Mouse (Mus musculus): ENCODE measurements at regions not wholly inside any gene's neighbourhood (a gene's known extent, or its start where the extent isn't known, plus 50 kb on each side); places are given as distances from the start of the nearest gene placed in this dataset.

GRCm38 (mm10) chr9:52454445-52454844 is 225.1 kb downstream of the AI593442 start:
- Histone ChIP-seq H3K4me3 (replicated peaks) (no peak overlapping the region), H3K9me3 (replicated peaks) (no peaks in the 10 kb centered on the region), H3K4me2 (no peak overlapping the region), H3K36me3 (no peaks in the 10 kb centered on the region), H3K4me1 (no peaks in the 10 kb centered on the region), H3K9ac (no peak overlapping the region), H3K27me3 (no peaks in the 10 kb centered on the region), H3K27ac (no peak overlapping the region)
- no peak for ATAC-seq (replicated peaks; ENCODE audit: low FRiP score)
- WGBS = 81% methylated on average over 2 of the region's 2 CpGs

GRCm38 (mm10) chr9:52451792-52452191 is 227.8 kb downstream of the AI593442 start:
- Histone ChIP-seq H3K36me3 (no peaks in the 10 kb centered on the region), H3K4me3 (replicated peaks) (no peak overlapping the region), H3K4me1 (no peaks in the 10 kb centered on the region), H3K9me3 (replicated peaks) (no peaks in the 10 kb centered on the region), H3K27ac (no peak overlapping the region), H3K4me2 (no peak overlapping the region), H3K9ac (no peak overlapping the region), H3K27me3 (no peaks in the 10 kb centered on the region)
- WGBS = 82% methylated on average over 3 of the region's 3 CpGs
- ATAC-seq (replicated peaks; ENCODE audit: low FRiP score) = no peak

DNA sequence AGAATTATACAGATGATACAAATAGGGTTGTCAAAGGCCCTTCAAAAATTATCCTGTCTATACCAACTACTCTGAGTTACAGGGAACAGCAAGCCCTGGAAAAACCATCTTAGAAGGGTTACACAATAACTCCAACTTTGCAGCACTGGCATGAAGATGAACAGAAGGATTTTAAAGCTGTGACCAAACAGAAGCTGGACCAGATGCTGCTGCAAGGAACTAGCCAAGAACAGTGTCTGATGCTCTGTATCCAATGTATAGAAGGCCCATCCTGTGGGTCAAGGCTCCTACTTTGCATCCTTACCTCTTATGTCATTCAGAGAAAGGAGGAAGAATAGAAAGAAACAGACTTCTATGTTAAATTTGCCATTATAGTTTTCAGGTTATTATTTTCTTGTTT is 231.3 kb downstream of the AI593442 start:
- H3K9ac ChIP-seq = no peak overlapping the region
- ATAC-seq (replicated peaks; ENCODE audit: low FRiP score) = no peak

GRCm38 (mm10) chr9:52443228-52443627 is 236.4 kb downstream of the AI593442 start:
- Histone ChIP-seq H3K9ac (no peak overlapping the region), H3K4me3 (replicated peaks) (no peak overlapping the region), H3K27me3 (no peaks in the 10 kb centered on the region), H3K4me2 (no peak overlapping the region), H3K27ac (no peak overlapping the region), H3K9me3 (replicated peaks) (no peaks in the 10 kb centered on the region), H3K36me3 (no peaks in the 10 kb centered on the region), H3K4me1 (no peaks in the 10 kb centered on the region)
- WGBS = 86% methylated on average over 7 of the region's 7 CpGs
- no peak for ATAC-seq (replicated peaks; ENCODE audit: low FRiP score)

More for the DNA sequence above, 231.3 kb downstream of the AI593442 start:
- Histone ChIP-seq H3K9me3 (replicated peaks) (no peaks in the 10 kb centered on the region), H3K4me1 (no peaks in the 10 kb centered on the region), H3K27ac (no peak overlapping the region), H3K4me2 (no peak overlapping the region), H3K36me3 (no peaks in the 10 kb centered on the region), H3K4me3 (replicated peaks) (no peak overlapping the region), H3K27me3 (no peaks in the 10 kb centered on the region)

DNA sequence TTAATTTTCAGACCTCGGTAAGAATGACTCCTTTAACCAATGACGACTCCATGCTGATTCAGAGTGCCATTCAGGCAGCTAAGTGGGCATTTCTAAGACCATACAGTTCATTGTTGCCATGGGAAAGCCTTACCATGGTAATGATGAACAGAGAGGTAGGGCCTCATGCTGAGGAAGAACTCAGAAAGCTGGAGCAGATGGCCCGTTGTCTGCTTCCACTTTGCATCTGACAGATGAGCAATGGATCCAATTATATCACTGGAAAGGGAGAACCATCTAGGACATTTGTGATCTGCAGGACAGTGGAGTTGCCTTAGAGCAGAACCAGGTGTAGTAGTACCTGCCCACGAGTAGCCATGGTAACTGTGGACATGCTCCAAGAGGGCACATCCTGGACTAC is 245.4 kb downstream of the AI593442 start:
- Histone ChIP-seq H3K36me3 (no peaks in the 10 kb centered on the region), H3K9ac (no peak overlapping the region), H3K4me1 (no peaks in the 10 kb centered on the region), H3K9me3 (replicated peaks) (no peaks in the 10 kb centered on the region), H3K4me3 (replicated peaks) (no peak overlapping the region), H3K27ac (no peak overlapping the region), H3K4me2 (no peak overlapping the region), H3K27me3 (no peaks in the 10 kb centered on the region)
- 75% methylated on average over 4 of the region's 4 CpGs for WGBS
- no peak for ATAC-seq (replicated peaks; ENCODE audit: low FRiP score)

DNA sequence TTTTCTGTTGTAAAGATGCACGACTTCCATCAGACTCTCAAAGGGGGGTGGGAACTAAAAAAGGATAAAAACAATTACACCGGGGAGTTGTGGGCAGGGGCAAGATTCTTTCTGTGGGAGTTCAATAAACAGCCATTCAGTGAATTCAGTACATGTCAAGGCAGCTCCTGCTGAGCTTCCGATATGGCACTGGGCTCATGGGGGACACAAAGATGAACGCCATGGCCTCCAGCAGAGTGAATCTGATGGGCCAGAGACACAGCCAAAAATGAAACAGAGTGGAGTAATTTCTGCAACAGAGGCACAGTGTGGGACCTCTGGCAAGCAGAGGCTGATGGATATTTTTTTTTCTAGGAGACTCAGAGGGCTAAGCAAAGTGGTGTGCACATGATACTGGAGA is 254.2 kb downstream of the AI593442 start:
- H3K9me3 ChIP-seq (replicated peaks) = no peaks in the 10 kb centered on the region
- WGBS = 73% methylated on average over 4 of the region's 4 CpGs

GRCm38 (mm10) chr9:52422622-52423021 is 254.2 kb upstream of the Zc3h12c start:
- H3K9me3 ChIP-seq (replicated peaks) = no peaks in the 10 kb centered on the region
- no peak overlapping the region for H3K9ac ChIP-seq
- no peak overlapping the region for H3K4me3 ChIP-seq (replicated peaks)
- no peaks in the 10 kb centered on the region for H3K27me3 ChIP-seq
- 58% methylated on average over 3 of the region's 3 CpGs for WGBS
- no peaks in the 10 kb centered on the region for H3K36me3 ChIP-seq
- no peak overlapping the region for H3K4me2 ChIP-seq
- ATAC-seq (replicated peaks; ENCODE audit: low FRiP score) = no peak
- no peaks in the 10 kb centered on the region for H3K4me1 ChIP-seq
- H3K27ac ChIP-seq = no peak overlapping the region

More for the DNA sequence above, 254.2 kb downstream of the AI593442 start:
- H3K4me2 ChIP-seq = no peak overlapping the region
- no peaks in the 10 kb centered on the region for H3K4me1 ChIP-seq
- no peaks in the 10 kb centered on the region for H3K27me3 ChIP-seq
- no peak overlapping the region for H3K9ac ChIP-seq
- H3K27ac ChIP-seq = no peak overlapping the region
- H3K36me3 ChIP-seq = no peaks in the 10 kb centered on the region
- H3K4me3 ChIP-seq (replicated peaks) = no peak overlapping the region
- no peak for ATAC-seq (replicated peaks; ENCODE audit: low FRiP score)

DNA sequence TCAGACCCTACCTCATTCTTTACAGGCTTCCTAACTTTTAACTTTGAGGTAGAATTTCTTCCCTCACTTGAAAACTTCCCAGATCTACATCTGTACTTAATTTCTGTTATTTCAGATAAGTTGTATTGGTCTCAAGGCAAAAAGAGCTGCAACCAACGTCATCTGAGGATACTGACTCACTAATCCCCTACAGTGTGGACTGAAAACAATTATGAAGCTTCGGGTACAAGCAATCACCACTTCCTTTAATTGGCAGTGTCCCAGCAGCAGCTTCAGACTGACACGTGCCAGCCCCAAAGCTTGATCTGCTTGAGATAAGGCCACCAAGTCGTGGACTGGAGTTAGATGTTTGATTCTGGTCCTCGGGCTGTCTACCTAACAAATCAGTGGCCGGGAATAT is 247.3 kb upstream of the Zc3h12c start:
- ATAC-seq (replicated peaks; ENCODE audit: low FRiP score) = no peak
- H3K4me3 ChIP-seq (replicated peaks) = no peak overlapping the region
- WGBS = 57% methylated on average over 6 of the region's 6 CpGs
- H3K27ac ChIP-seq = no peak overlapping the region
- H3K36me3 ChIP-seq = no peaks in the 10 kb centered on the region
- no peaks in the 10 kb centered on the region for H3K4me1 ChIP-seq
- H3K9ac ChIP-seq = no peak overlapping the region
- H3K27me3 ChIP-seq = no peaks in the 10 kb centered on the region
- no peaks in the 10 kb centered on the region for H3K9me3 ChIP-seq (replicated peaks)
- H3K4me2 ChIP-seq = no peak overlapping the region

- WGBS = 93% methylated on average over 6 of the region's 6 CpGs
- H3K36me3 ChIP-seq = no peaks in the 10 kb centered on the region
- no peak for ATAC-seq (replicated peaks; ENCODE audit: low FRiP score)
- no peaks in the 10 kb centered on the region for H3K4me1 ChIP-seq
- H3K9ac ChIP-seq = no peak overlapping the region
- no peaks in the 10 kb centered on the region for H3K9me3 ChIP-seq (replicated peaks)
- H3K4me2 ChIP-seq = no peak overlapping the region
- no peak overlapping the region for H3K27ac ChIP-seq
- H3K4me3 ChIP-seq (replicated peaks) = no peak overlapping the region
- no peaks in the 10 kb centered on the region for H3K27me3 ChIP-seq
Observed at GRCm38 (mm10) chr9:52407841-52408240, 239.5 kb upstream of the Zc3h12c start.

GRCm38 (mm10) chr9:52402496-52402895 is 234.1 kb upstream of the Zc3h12c start:
- Histone ChIP-seq H3K4me2 (no peak overlapping the region), H3K36me3 (no peaks in the 10 kb centered on the region), H3K27ac (no peak overlapping the region), H3K4me3 (replicated peaks) (no peak overlapping the region), H3K27me3 (no peaks in the 10 kb centered on the region), H3K9ac (no peak overlapping the region), H3K4me1 (no peaks in the 10 kb centered on the region), H3K9me3 (replicated peaks) (no peaks in the 10 kb centered on the region)
- WGBS = 74% methylated on average over 2 of the region's 2 CpGs
- ATAC-seq (replicated peaks; ENCODE audit: low FRiP score) = no peak

- no peak overlapping the region for H3K9ac ChIP-seq
- H3K4me1 ChIP-seq = no peaks in the 10 kb centered on the region
- H3K4me3 ChIP-seq (replicated peaks) = no peak overlapping the region
- ATAC-seq (replicated peaks; ENCODE audit: low FRiP score) = no peak
- no peaks in the 10 kb centered on the region for H3K36me3 ChIP-seq
- H3K9me3 ChIP-seq (replicated peaks) = no peaks in the 10 kb centered on the region
- H3K4me2 ChIP-seq = no peak overlapping the region
- no peaks in the 10 kb centered on the region for H3K27me3 ChIP-seq
- 40% methylated on average over 2 of the region's 2 CpGs for WGBS
- H3K27ac ChIP-seq = no peak overlapping the region
Observed at GRCm38 (mm10) chr9:52379031-52379430, 210.7 kb upstream of the Zc3h12c start.

GRCm38 (mm10) chr9:52377761-52378160 is 209.4 kb upstream of the Zc3h12c start:
- H3K9me3 ChIP-seq (replicated peaks) = no peaks in the 10 kb centered on the region
- no peak overlapping the region for H3K4me3 ChIP-seq (replicated peaks)
- H3K36me3 ChIP-seq = no peaks in the 10 kb centered on the region
- H3K9ac ChIP-seq = no peak overlapping the region
- no peak overlapping the region for H3K4me2 ChIP-seq
- no peak overlapping the region for H3K27ac ChIP-seq
- ATAC-seq (replicated peaks; ENCODE audit: low FRiP score) = no peak
- H3K27me3 ChIP-seq = no peaks in the 10 kb centered on the region
- no peaks in the 10 kb centered on the region for H3K4me1 ChIP-seq

- WGBS = 83% methylated on average over 3 of the region's 3 CpGs
- ATAC-seq (replicated peaks; ENCODE audit: low FRiP score) = no peak
- H3K27me3 ChIP-seq = no peaks in the 10 kb centered on the region
Observed at GRCm38 (mm10) chr9:52376914-52377313, 208.5 kb upstream of the Zc3h12c start.

More at GRCm38 (mm10) chr9:52376914-52377313, 208.5 kb upstream of the Zc3h12c start:
- Histone ChIP-seq H3K4me3 (replicated peaks) (no peak overlapping the region), H3K4me1 (no peaks in the 10 kb centered on the region), H3K9ac (no peak overlapping the region), H3K9me3 (replicated peaks) (no peaks in the 10 kb centered on the region), H3K4me2 (no peak overlapping the region), H3K36me3 (no peaks in the 10 kb centered on the region), H3K27ac (no peak overlapping the region)
